Mouse (Mus musculus) MEL (cell line): Measurements from ENCODE around the gene Rnpepl1. TPM values are rescaled to one million over a fixed set of nuclear protein-coding genes. Genes with fewer than 3 reads are reported as not detected.
A peak's percentile ranks its signal among the peaks of the same experiment; 100 is the strongest.

ENCODE experiments used
- DNase-seq: peaks from one replicate; pipeline ENCODE4 v3.0.0; 2011; ENCODE audit warnings: low read depth, low spot score
- H3K27ac ChIP-seq: 2 replicates; pipeline ENCODE4 v1.5.1; 2012; ENCODE audit warnings: low read depth, mild to moderate bottlenecking, control low read depth, low read length, moderate library complexity; ENCODE audit not compliant: control insufficient read depth
- H3K27me3 ChIP-seq, 2 experiments: fragments of 150-350 bp in 1 of 2; sonication (generic) in 1 of 2; 2 replicates each; pipeline ENCODE4 v1.6.1; 2012; ENCODE audit warnings: low read length in 2 of 2, mild to moderate bottlenecking in 2 of 2, improper control_type of control experiment in 1 of 2, moderate library complexity in 1 of 2; ENCODE audit not compliant: insufficient read depth in 2 of 2, control insufficient read depth in 1 of 2
- H3K36me3 ChIP-seq, 2 experiments: 2 replicates each; pipeline ENCODE4 v1.6.1; 2012 to 2014; ENCODE audit warnings: low read length in 2 of 2, improper control_type of control experiment in 1 of 2, inconsistent platforms in 1 of 2, mild to moderate bottlenecking in 1 of 2; ENCODE audit not compliant: insufficient read depth in 2 of 2, control insufficient read depth in 1 of 2
- H3K4me1 ChIP-seq, 2 experiments: fragments of 150-350 bp in 1 of 2; sonication (generic) in 1 of 2; 2 replicates each; pipeline ENCODE4 v1.6.1; 2012; ENCODE audit warnings: low read length in 2 of 2, improper control_type of control experiment in 1 of 2, mild to moderate bottlenecking in 1 of 2; ENCODE audit not compliant: insufficient read depth in 2 of 2, control insufficient read depth in 1 of 2
- H3K4me3 ChIP-seq, 2 experiments: fragments of 150-350 bp in 1 of 2; sonication (generic) in 1 of 2; 2 replicates each; pipeline ENCODE4 v1.5.1; 2012; ENCODE audit warnings: low read depth in 2 of 2, low read length in 2 of 2, mild to moderate bottlenecking in 2 of 2, moderate library complexity in 2 of 2, control low read depth in 1 of 2, improper control_type of control experiment in 1 of 2; ENCODE audit not compliant: control insufficient read depth in 1 of 2, insufficient read depth in 1 of 2
- H3K79me2 ChIP-seq: 2 replicates; pipeline ENCODE4 v1.6.1; 2012; ENCODE audit warnings: mild to moderate bottlenecking, low read length, moderate library complexity; ENCODE audit not compliant: control insufficient read depth, poor library complexity, insufficient read depth
- H3K9ac ChIP-seq: 2 replicates; pipeline ENCODE4 v1.6.1; 2012; ENCODE audit warnings: low read depth, mild to moderate bottlenecking, control low read depth, low read length, moderate library complexity; ENCODE audit not compliant: control insufficient read depth, poor library complexity, severe bottlenecking
- H3K9me3 ChIP-seq: fragments of 150-350 bp; sonication (generic); replicated peaks from 2 replicates; pipeline ENCODE4 v1.6.1; 2012; ENCODE audit warnings: mild to moderate bottlenecking, low read length, improper control_type of control experiment, moderate library complexity; ENCODE audit not compliant: insufficient read depth
- BHLHE40 ChIP-seq: IDR thresholded peaks from 2 replicates; pipeline ENCODE4 v1.6.1; 2012; ENCODE audit warnings: low read depth, mild to moderate bottlenecking, inconsistent platforms, low read length, improper control_type of control experiment, borderline replicate concordance
- CTCF ChIP-seq, 3 experiments: IDR thresholded peaks in 2 of 3; conservative IDR thresholded peaks in 1 of 3; 2 replicates each; pipeline ENCODE4 v1.5.1; 2011 to 2012; ENCODE audit warnings: low read length in 3 of 3, low read depth in 2 of 3, mild to moderate bottlenecking in 2 of 3, improper control_type of control experiment in 1 of 3, inconsistent platforms in 1 of 3, mixed read lengths in 1 of 3, moderate library complexity in 1 of 3; ENCODE audit not compliant: control insufficient read depth in 1 of 3, insufficient read depth in 1 of 3, poor library complexity in 1 of 3, severe bottlenecking in 1 of 3
- E2F4 ChIP-seq: IDR thresholded peaks from 2 replicates; pipeline ENCODE4 v1.6.1; 2011; ENCODE audit warnings: low read depth, low read length, improper control_type of control experiment, borderline replicate concordance
- ELF1 ChIP-seq: IDR thresholded peaks from 2 replicates; pipeline ENCODE4 v1.6.1; 2014; ENCODE audit warnings: low read depth, mild to moderate bottlenecking, inconsistent platforms, low read length, improper control_type of control experiment, moderate library complexity
- EP300 ChIP-seq, 2 experiments: IDR thresholded peaks; 2 replicates each; pipeline ENCODE4 v1.6.1; 2011; ENCODE audit warnings: improper control_type of control experiment in 2 of 2, low read length in 2 of 2, low read depth in 1 of 2, mild to moderate bottlenecking in 1 of 2
- ETS1 ChIP-seq: IDR thresholded peaks from 2 replicates; pipeline ENCODE4 v1.6.1; 2012; ENCODE audit warnings: low read depth, mild to moderate bottlenecking, inconsistent platforms, low read length, improper control_type of control experiment, moderate library complexity
- GATA1 ChIP-seq: IDR thresholded peaks from 2 replicates; pipeline ENCODE4 v1.6.1; 2011; ENCODE audit warnings: low read depth, low read length, improper control_type of control experiment
- HCFC1 ChIP-seq: IDR thresholded peaks from 2 replicates; pipeline ENCODE4 v1.6.1; 2012; ENCODE audit warnings: low read depth, mild to moderate bottlenecking, inconsistent platforms, low read length, improper control_type of control experiment, moderate library complexity
- JUND ChIP-seq: IDR thresholded peaks from 2 replicates; pipeline ENCODE4 v1.6.1; 2011; ENCODE audit warnings: low read depth, mild to moderate bottlenecking, improper control_type of control experiment, low read length
- KAT2A ChIP-seq: conservative IDR thresholded peaks from 2 replicates; pipeline ENCODE4 v1.6.1; 2012; ENCODE audit warnings: low read depth, low read length, improper control_type of control experiment, inconsistent platforms
- MAX ChIP-seq: IDR thresholded peaks from 2 replicates; pipeline ENCODE4 v1.6.1; 2011; ENCODE audit warnings: low read length, improper control_type of control experiment
- MEF2A ChIP-seq: IDR thresholded peaks from 2 replicates; pipeline ENCODE4 v1.6.1; 2014; ENCODE audit warnings: low read depth, mild to moderate bottlenecking, inconsistent platforms, low read length, improper control_type of control experiment; ENCODE audit not compliant: poor library complexity, insufficient replicate concordance, severe bottlenecking; ENCODE audit errors: extremely low read depth
- MXI1 ChIP-seq: IDR thresholded peaks from 2 replicates; pipeline ENCODE4 v1.6.1; 2011; ENCODE audit warnings: mild to moderate bottlenecking, low read depth, low read length, improper control_type of control experiment
- MYB ChIP-seq: IDR thresholded peaks from 2 replicates; pipeline ENCODE4 v1.6.1; 2011; ENCODE audit warnings: mild to moderate bottlenecking, low read depth, low read length, improper control_type of control experiment
- NELFE ChIP-seq: IDR thresholded peaks from 2 replicates; pipeline ENCODE4 v1.6.1; 2011; ENCODE audit warnings: low read depth, low read length, improper control_type of control experiment
- NRF1 ChIP-seq: IDR thresholded peaks from 2 replicates; pipeline ENCODE4 v1.6.1; 2014; ENCODE audit warnings: low read depth, mild to moderate bottlenecking, inconsistent platforms, low read length, improper control_type of control experiment, moderate library complexity; ENCODE audit not compliant: poor library complexity, insufficient read depth, severe bottlenecking
- POLR2AphosphoS2 ChIP-seq: IDR thresholded peaks from 2 replicates; pipeline ENCODE4 v1.6.1; 2011; ENCODE audit warnings: low read length, improper control_type of control experiment
- POLR2AphosphoS5 ChIP-seq: IDR thresholded peaks from 2 replicates; pipeline ENCODE4 v1.6.1; 2012; ENCODE audit warnings: low read depth, borderline replicate concordance, mild to moderate bottlenecking, inconsistent platforms, low read length, moderate library complexity, mixed read lengths
- RAD21 ChIP-seq: IDR thresholded peaks from 2 replicates; pipeline ENCODE4 v1.6.1; 2011; ENCODE audit warnings: mild to moderate bottlenecking, low read depth, low read length, improper control_type of control experiment
- RCOR1 ChIP-seq: IDR thresholded peaks from 2 replicates; pipeline ENCODE4 v1.6.1; 2012; ENCODE audit warnings: low read depth, mild to moderate bottlenecking, inconsistent platforms, low read length, improper control_type of control experiment
- SIN3A ChIP-seq: IDR thresholded peaks from 2 replicates; pipeline ENCODE4 v1.6.1; 2012; ENCODE audit warnings: low read length, improper control_type of control experiment, inconsistent platforms
- TAL1 ChIP-seq: IDR thresholded peaks from 2 replicates; pipeline ENCODE4 v1.6.1; 2012; ENCODE audit warnings: mild to moderate bottlenecking, inconsistent platforms, low read length, moderate library complexity, mixed read lengths
- TBP ChIP-seq: IDR thresholded peaks from 2 replicates; pipeline ENCODE4 v1.8.0; 2011; ENCODE audit warnings: low read depth, low read length, improper control_type of control experiment
- TCF12 ChIP-seq: IDR thresholded peaks from 2 replicates; pipeline ENCODE4 v1.6.1; 2014; ENCODE audit warnings: low read depth, mild to moderate bottlenecking, inconsistent platforms, low read length, improper control_type of control experiment, moderate library complexity
- UBTF ChIP-seq: IDR thresholded peaks from 2 replicates; pipeline ENCODE4 v1.6.1; 2012; ENCODE audit warnings: low read depth, mild to moderate bottlenecking, inconsistent platforms, low read length, improper control_type of control experiment, moderate library complexity, borderline replicate concordance; ENCODE audit not compliant: insufficient read depth
- USF1 ChIP-seq: IDR thresholded peaks from 2 replicates; pipeline ENCODE4 v1.6.1; 2014; ENCODE audit warnings: low read depth, mild to moderate bottlenecking, inconsistent platforms, low read length, improper control_type of control experiment, moderate library complexity
- ZC3H11A ChIP-seq: IDR thresholded peaks from 2 replicates; pipeline ENCODE4 v1.6.1; 2012; ENCODE audit warnings: low read depth, mild to moderate bottlenecking, inconsistent platforms, low read length, improper control_type of control experiment
- ZNF384 ChIP-seq: IDR thresholded peaks from 2 replicates; pipeline ENCODE4 v1.6.1; 2012; ENCODE audit warnings: low read depth, mild to moderate bottlenecking, inconsistent platforms, low read length, improper control_type of control experiment
- polyA plus RNA-seq, 2 experiments: library from polyadenylated mRNA; stranded (reverse) in 1 of 2; unstranded in 1 of 2; fragments of >175 nt in 1 of 2; fragments of >200 nt in 1 of 2; gene quantifications; 2 replicates each; pipeline versions ENCODE4 v1.2.1 to v1.2.4; 2012; ENCODE audit warnings: low replicate concordance in 2 of 2, low read depth in 1 of 2; ENCODE audit not compliant: insufficient read length in 2 of 2, insufficient read depth in 1 of 2, missing spikeins in 1 of 2
- total RNA-seq: library from RNA; depleted of rRNA; stranded (reverse); fragments of 300-350 nt; gene quantifications from 2 replicates; pipeline ENCODE4 v1.2.3, GENCODE M21; 2012

Rnpepl1 gene
- total and polyA plus RNA-seq, 3 experiments = 31.1 to 91.0 TPM; not detected in 1

- no peak within 1 kb of the TSS for H3K27ac ChIP-seq
These were observed 7.8 kb upstream of the Rnpepl1 start, which contains the start of gene Ankmy1 for GRCm38 (mm10) chr1:92902786-92903185. Ankmy1 (minus strand) TSS chr1:92902906.

GRCm38 (mm10) chr1:92903627-92904026 lies 7.0 kb upstream of the Rnpepl1 start:
- DNase-seq = no peak

More at GRCm38 (mm10) chr1:92902786-92903185, 7.8 kb upstream of the Rnpepl1 start, which contains the start of gene Ankmy1:
- no peak within 1 kb of the TSS for H3K9ac ChIP-seq
- H3K79me2 ChIP-seq = peaks cover 5% of the 10 kb centered on the region; the same call in 1 of the 2 replicates
- H3K4me1 ChIP-seq = peaks cover 0 to 4% of the 10 kb centered on the region in 2 experiments; a peak in 2 of 4 replicates
- DNase-seq = peak; percentile 39
- no peak within 1 kb of the TSS for H3K4me3 ChIP-seq
- peaks cover 0 to 5% of the 10 kb centered on the region in 2 experiments; a peak in 2 of 4 replicates for H3K36me3 ChIP-seq
- H3K9me3 ChIP-seq = no peaks in the 10 kb centered on the region
- H3K27me3 ChIP-seq = peaks cover 14 to 16% of the 10 kb centered on the region in 2 experiments
- no peak for TF ChIP-seq NELFE
- TF ChIP-seq HCFC1 = no peak
- no peak for TF ChIP-seq POLR2AphosphoS5
- TF ChIP-seq KAT2A = no peak
- TF ChIP-seq USF1 = no peak
- TF ChIP-seq TCF12 = no peak
- no peak for TF ChIP-seq UBTF
- no peak for TF ChIP-seq BHLHE40
- no peak for TF ChIP-seq E2F4
- TF ChIP-seq RCOR1 = no peak
- TF ChIP-seq GATA1 = no peak
- TF ChIP-seq MAX = no peak
- TF ChIP-seq TBP = no peak
- no peak for TF ChIP-seq POLR2AphosphoS2
- no peak for TF ChIP-seq SIN3A
- no peak for TF ChIP-seq ZC3H11A
- no peak for TF ChIP-seq ELF1
- TF ChIP-seq EP300 (IDR thresholded peaks at IDR 0.05; ENCODE audit: low read depth in 1 of 2, low read length in 2 of 2) = no peak
- no peak for TF ChIP-seq RAD21
- TF ChIP-seq, all 39 proteins: peak for 0

More at GRCm38 (mm10) chr1:92903627-92904026, 7.0 kb upstream of the Rnpepl1 start:
- Histone ChIP-seq H3K27me3 (peaks cover 11 to 12% of the 10 kb centered on the region in 2 experiments), H3K4me3 (no peak overlapping the region), H3K9me3 (no peaks in the 10 kb centered on the region), H3K4me1 (peaks cover 4 to 12% of the 10 kb centered on the region in 2 experiments), H3K9ac (no peak overlapping the region), H3K36me3 (peaks cover 0 to 13% of the 10 kb centered on the region in 2 experiments; a peak in 2 of 4 replicates)
- TF ChIP-seq POLR2AphosphoS5 = no peak
- no peak for TF ChIP-seq ETS1
- no peak for TF ChIP-seq GATA1
- TF ChIP-seq MYB = no peak
- no peak for TF ChIP-seq UBTF
- TF ChIP-seq ZNF384 = no peak
- no peak for TF ChIP-seq NELFE
- TF ChIP-seq MXI1 = no peak
- TF ChIP-seq NRF1 = no peak
- no peak for TF ChIP-seq CTCF (IDR thresholded peaks at IDR 0.05 in 2 of 3, conservative IDR thresholded peaks at IDR 0.05 in 1 of 3; ENCODE audit: control insufficient read depth in 1 of 3, insufficient read depth in 1 of 3, low read depth in 2 of 3, low read length in 3 of 3, poor library complexity in 1 of 3, severe bottlenecking in 1 of 3)
- TF ChIP-seq TAL1 = no peak
- TF ChIP-seq TBP = no peak
- TF ChIP-seq JUND = no peak
- TF ChIP-seq USF1 = no peak
- TF ChIP-seq KAT2A = no peak
- no peak for TF ChIP-seq MEF2A
- no peak for TF ChIP-seq ELF1
- no peak for TF ChIP-seq POLR2AphosphoS2
- TF ChIP-seq TCF12 = no peak
- TF ChIP-seq, all 39 proteins: peak for 0
- Histone ChIP-seq H3K27ac (no peak overlapping the region), H3K79me2 (peaks cover 5% of the 10 kb centered on the region; the same call in 1 of the 2 replicates)
